Mouse (Mus musculus) thymus, adult 2 months (tissue): Measurements from ENCODE around the gene Ptgds.

Source experiments
- CTCF ChIP-seq: fragments of 200-500 bp; IDR thresholded peaks from 2 replicates; pipeline ENCODE4 v1.5.1; 2012; ENCODE audit warnings: mild to moderate bottlenecking, control low read depth, low read length, moderate library complexity, borderline replicate concordance; ENCODE audit not compliant: control insufficient read depth, poor library complexity, insufficient read depth; ENCODE audit errors: extremely low read depth
- POLR2A ChIP-seq: fragments of 200-500 bp; IDR thresholded peaks from 2 replicates; pipeline ENCODE4 v1.6.1; 2012; ENCODE audit warnings: mild to moderate bottlenecking, low read length, control low read depth, moderate library complexity; ENCODE audit not compliant: control insufficient read depth, poor library complexity, insufficient read depth; ENCODE audit errors: extremely low read depth

DNA sequence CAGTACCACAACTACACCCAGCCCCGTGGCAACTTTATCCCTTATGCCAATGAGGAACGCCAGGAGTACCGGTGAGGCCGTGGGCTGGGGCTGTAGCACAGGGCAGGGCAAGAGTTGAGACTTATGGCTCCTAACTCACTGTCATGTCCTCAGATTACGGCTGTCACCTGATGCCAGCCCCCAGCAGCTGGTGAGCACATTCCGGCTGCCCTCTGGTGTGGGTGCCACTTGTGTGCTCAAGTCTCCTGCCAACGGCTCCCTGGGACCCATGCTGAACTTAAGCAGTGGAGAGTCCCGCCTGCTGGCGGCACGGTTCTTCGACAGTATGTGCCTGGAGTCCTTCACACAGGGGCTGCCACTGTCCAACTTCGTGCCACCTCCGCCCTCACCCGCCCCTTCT is 27.2 kb downstream of the Ptgds start:
- no peak for TF ChIP-seq POLR2A
- no peak for TF ChIP-seq CTCF
